Mouse (Mus musculus): ENCODE results near the gene Nbea.

GRCm38 (mm10) chr3:55701632-55702031, 481.9 kb downstream of the Nbea start:
- TF ChIP-seq CTCF (IDR thresholded peaks at IDR 0.05; ENCODE audit: low read depth, low read length) (no peak), GATA1 (IDR thresholded peaks at IDR 0.05; ENCODE audit: borderline replicate concordance, low read length) (no peak), POLR2AphosphoS5 (IDR thresholded peaks at IDR 0.05; ENCODE audit: insufficient replicate concordance, low read depth, low read length) (no peak), GATA2 (IDR thresholded peaks at IDR 0.05; ENCODE audit: borderline replicate concordance, low read depth, low read length) (no peak), TAL1 (conservative IDR thresholded peaks at IDR 0.05; ENCODE audit: low read depth, low read length) (no peak)
